Mouse (Mus musculus): ENCODE measurements at regions not wholly inside any gene's neighbourhood (a gene's known extent, or its start where the extent isn't known, plus 50 kb on each side); places are given as distances from the start of the nearest gene placed in this dataset.
A peak's percentile ranks its signal among the peaks of the same experiment; 100 is the strongest.

GRCm38 (mm10) chr15:68811041-68811440 is 2310.3 kb upstream of the Lrrc6 start:
- DNase-seq (ENCODE audit: low spot score in 2 of 2): no peak

DNA sequence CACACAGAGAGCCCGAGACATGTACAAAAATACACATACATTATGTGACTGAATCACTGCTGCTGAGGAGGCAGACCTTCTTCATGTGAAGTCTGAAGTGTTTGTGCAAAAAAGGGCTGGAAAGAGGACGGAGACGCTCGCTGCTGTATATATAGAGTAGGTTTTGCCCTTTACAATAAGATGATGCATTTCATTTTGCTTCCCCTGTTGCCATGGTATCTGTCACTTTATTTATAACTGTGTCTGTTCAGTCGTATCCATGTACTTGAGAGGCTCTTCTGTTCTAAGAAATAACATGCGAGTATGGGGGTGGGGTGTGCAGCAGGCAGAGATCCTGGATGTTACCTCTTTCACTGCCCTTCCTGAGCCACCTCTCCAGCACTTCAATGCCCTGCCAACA is 2309.9 kb upstream of the Lrrc6 start:
- DNase-seq (ENCODE audit: low spot score in 2 of 2): no peak

- DNase-seq (ENCODE audit: low spot score in 2 of 2): no peak
Measured at GRCm38 (mm10) chr15:68808175-68808574, 2307.5 kb upstream of the Lrrc6 start.

- no peak for DNase-seq (ENCODE audit: low spot score in 2 of 2)
Measured at GRCm38 (mm10) chr15:68804254-68804653, 2303.5 kb upstream of the Lrrc6 start.

GRCm38 (mm10) chr15:68801763-68802162 is 2301.1 kb upstream of the Lrrc6 start:
- DNase-seq (ENCODE audit: low spot score in 2 of 2): no peak

DNA sequence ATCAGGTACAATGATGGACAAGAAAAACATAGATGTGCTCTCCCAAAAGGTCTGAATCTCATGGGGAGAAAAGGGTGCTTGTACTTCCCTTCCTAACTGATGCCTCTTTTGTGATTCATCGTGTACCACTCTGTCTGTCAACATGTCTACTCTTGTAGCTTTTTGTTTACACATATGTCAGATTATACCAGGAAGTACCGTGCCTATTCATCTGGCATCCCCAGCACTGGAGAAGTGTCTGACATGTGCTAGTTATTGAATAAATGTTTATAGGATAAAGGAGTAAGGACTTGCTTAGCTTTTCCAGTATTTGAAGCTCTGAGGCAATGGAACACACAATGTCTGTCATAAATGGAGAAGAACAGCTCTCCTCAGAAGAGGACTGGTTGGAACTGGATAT is 2296.7 kb upstream of the Lrrc6 start:
- no peak for DNase-seq (ENCODE audit: low spot score in 2 of 2)

DNA sequence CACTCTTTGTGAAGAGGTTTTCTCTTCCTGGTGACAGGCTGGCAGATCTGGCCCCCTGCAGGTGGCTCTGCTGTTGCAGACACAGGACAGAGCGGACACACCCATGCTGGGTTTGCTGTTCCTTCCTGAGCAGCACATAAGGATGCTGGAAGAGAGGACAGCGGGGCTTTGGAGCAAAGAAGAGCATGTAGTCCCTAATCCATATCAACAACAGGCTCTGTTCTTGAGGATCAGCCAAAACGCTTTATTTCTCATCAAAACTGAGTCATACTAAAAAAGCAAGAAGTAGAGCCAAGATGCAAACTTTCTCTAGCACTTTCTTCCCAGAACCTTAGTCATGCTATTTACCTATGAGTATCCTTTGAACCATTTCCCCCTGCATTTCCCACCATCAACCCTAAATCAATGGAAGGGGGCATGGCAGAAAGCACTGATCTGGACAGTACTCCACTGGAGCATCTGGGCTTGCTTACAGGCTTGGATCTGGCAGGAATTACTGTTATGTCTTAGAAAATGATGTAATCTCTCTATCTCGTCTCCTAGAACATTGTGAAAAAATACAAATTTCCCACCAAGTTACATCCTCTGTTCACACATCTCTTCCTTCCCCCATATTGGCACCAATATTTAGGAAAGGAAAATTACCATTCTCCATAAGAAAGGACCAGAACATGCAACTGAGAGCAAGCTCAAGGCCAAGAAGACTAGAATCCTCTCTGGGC is 2294.7 kb upstream of the Lrrc6 start:
- no peak for DNase-seq (ENCODE audit: low spot score in 2 of 2)

- no peak for DNase-seq (ENCODE audit: low spot score in 2 of 2)
Measured at GRCm38 (mm10) chr15:68759948-68760347, 2259.2 kb upstream of the Lrrc6 start.

DNA sequence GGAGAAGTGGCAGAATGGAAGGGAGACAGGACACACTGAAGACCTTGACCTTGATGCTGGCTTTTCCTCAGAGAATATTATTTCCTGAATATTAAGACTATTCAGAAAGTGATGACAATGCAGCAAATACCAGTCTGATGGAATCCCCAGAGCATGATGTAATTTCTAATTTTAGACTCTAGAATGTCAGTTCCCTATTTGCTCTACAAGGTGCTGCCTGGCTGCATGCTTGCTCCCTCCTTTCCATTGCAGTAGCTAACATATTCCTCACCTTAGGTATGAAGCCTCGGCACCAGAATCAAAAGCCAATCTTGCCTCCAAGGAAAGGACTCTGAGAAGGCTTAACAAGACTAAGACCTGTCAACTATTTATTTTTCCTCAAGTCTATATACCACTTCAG is 2254.5 kb upstream of the Lrrc6 start:
- no peak for DNase-seq (ENCODE audit: low spot score in 2 of 2)

DNA sequence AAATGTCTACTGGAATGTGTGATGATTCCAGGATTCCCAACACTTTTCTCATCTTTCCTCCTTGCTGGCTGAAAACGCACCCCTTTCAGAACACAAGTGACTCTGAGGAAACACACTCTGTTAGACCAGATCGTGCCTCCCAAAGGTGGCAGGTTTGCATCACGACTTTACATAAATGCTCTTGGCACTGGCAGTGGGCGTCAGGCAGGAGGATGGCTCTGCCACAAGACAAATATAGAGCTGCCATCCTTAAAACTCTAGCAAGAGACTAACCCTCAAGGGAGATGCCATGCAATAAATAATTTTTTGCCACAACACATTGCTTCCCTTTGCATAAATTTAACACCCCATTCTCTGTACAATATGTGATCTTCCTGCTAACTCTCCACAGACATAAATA is 2254.1 kb upstream of the Lrrc6 start:
- DNase-seq (ENCODE audit: low spot score in 2 of 2): no peak

DNA sequence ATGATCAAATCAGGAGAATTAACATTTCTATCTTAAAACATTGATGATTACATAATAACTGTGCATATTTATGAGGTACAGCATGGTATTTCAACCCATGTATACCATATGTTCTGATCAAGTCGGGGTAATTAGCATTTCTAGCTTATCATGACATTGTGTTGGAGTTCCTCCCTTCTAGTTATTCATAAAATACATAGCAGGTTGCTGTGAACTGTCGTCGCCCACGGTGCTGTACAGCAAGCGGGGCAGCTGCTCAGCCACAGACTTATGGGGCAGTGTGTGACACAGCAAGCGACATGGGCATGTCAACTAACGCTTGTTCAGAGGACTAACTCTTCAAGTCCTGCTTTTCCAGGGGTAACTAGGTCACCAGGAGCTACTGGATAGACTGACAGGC is 2238.6 kb upstream of the Lrrc6 start:
- no peak for DNase-seq (ENCODE audit: low spot score in 2 of 2)

DNA sequence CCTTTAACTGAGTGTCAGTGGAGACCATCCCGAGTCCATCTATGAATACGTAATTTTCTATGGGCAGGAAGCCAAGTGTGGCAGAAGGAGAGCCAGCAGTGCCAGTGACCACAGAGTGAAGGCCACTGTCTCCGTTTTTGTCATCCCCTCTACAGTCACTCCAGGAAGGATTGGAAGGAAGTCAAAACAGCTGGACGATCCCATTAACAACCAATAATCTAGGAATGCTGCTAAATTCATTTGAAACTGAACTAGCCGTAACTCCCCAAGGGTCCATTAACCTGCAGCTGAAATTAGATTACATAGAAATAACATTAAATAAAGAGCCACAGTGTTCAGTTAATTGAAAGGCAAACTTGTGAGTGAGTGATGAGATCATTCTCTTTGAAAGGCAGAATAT is 2220.5 kb upstream of the Lrrc6 start:
- DNase-seq (ENCODE audit: low spot score in 2 of 2): peak in 1 of 2 experiments; percentile 26

DNA sequence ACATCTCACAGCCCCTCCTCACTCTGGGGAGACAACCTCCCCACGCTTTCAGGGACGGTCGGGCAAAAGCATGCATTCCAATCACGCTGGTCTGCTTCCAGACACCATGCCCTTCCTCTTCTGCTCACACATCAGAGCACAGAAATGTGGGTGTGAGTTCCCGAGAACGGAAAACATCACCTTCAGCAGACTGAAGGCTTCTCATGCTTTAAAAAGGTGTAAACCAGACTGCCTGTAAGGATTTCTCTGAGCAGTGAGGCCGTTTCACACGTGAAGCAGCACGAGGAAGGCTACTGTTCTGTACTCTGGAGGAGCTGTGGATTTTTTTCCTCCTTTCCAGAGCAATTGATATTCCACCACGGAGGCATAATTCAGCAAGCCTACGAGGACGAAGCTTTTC is 2218.8 kb upstream of the Lrrc6 start:
- DNase-seq (ENCODE audit: low spot score in 2 of 2): no peak

GRCm38 (mm10) chr15:68714337-68714736 is 2213.6 kb upstream of the Lrrc6 start:
- no peak for DNase-seq (ENCODE audit: low spot score in 2 of 2)

DNA sequence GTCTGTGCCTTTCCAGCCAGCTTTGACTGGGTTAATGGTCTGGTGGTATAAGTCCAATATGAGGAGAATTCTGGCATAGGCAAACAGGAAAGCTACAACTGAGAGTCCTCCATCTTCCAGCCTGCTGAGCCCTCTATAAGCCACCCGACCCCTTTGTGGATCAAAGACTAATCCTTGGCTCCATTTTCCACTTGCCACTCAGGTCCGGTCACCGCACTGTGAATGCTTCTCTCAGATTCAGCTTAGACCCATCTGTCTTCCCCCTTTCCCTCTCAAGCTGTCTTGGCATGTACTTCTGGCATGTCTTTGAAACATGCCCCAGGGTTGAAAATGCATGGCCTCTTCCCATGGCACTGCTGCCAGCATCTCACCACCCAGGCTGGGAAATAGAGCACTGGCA is 2206.6 kb upstream of the Lrrc6 start:
- DNase-seq (ENCODE audit: low spot score in 2 of 2): peak in 1 of 2 experiments; percentile 15

DNA sequence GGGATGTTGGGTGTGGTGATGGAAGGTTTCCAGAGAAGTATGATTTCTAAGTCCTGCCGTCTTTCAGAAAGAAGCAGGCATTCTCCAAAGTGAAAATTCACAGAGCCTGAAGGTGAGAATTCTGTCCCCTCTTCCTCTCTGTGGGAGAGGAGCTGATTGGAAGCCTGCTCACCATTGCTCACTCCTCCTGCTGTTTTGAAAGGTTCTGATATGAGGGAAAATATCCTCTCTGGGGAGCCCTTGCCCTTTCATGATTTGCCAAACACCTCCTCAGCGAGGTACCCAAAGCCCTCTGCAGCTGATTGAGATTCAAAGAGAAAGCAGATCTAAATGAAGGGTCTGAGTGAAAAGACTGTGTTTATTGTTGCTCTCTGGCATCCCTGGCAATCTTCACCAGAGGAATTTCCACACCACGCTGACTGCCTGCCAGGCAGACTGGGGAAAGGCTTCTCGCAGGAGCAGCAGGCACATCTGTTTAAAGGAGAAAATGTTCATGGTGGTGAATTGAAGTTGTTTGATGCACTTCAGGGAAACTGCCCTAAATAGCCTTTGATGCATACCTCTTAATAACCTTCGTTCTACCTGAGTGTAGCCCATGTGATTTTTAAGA is 2194.4 kb upstream of the Lrrc6 start:
- DNase-seq (ENCODE audit: low spot score in 2 of 2): no peak

DNA sequence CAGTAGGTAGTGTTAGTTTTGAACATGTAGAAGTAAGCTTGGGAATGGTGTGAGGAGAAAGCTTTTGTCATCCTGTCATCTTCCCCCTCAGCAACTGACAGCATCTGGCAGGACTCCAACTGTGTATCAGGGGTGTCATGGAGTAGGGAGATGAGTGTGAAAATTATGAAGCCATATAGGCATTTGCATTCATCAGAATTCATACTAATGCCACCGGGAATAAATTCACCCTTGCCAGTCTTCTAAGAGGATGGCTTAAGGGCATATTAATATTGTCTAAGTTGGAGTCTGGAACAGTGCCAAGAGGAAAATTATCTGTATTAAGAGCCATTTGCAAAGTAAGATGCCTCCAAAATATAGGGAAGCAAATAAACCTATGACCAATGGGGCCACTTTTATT is 2166.8 kb upstream of the Lrrc6 start:
- no peak for DNase-seq (ENCODE audit: low spot score in 2 of 2)

GRCm38 (mm10) chr15:68665331-68665730 is 2164.6 kb upstream of the Lrrc6 start:
- no peak for DNase-seq (ENCODE audit: low spot score in 2 of 2)

DNA sequence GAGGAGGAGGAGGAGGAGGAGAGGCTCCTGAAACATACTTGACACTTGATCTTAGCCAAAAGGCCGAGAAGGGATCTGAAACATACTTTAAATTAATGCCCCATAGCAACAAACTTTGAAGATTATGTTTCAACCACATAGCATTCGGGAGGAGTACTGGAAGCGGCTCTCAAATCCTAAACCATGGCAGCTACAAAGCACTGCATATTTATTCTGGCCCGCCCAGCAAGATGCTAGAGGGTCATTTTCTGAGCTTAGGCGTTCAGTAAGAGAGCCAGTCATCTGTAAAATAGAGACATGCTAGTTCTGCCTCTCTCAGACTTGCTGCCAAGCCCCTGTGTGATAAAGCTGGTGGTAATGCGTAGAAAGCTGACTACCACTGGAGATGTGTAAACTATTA is 2156.0 kb upstream of the Lrrc6 start:
- no peak for DNase-seq (ENCODE audit: low spot score in 2 of 2)

DNA sequence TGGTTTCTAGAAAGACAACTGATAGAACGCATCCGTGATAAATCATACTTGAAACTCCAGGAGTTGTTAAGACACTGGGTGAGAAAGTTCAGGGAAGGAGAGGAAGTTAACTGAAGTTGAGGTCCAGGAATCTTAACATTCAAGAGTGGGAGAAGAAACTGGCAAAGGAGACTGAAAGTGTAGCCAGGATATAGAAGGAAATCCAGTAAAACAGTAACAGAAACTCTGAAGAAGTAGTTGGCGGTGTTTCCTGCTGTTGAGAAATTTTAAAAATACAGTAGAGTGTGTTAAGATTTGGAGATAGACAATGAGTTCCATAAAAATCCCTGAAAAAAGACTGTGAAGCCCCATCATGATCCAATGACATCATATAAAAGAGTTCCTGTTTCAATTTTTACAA is 2154.3 kb upstream of the Lrrc6 start:
- DNase-seq (ENCODE audit: low spot score in 2 of 2): no peak

- DNase-seq (ENCODE audit: low spot score in 2 of 2): no peak
Measured at GRCm38 (mm10) chr15:68650609-68651008, 2149.9 kb upstream of the Lrrc6 start.

DNA sequence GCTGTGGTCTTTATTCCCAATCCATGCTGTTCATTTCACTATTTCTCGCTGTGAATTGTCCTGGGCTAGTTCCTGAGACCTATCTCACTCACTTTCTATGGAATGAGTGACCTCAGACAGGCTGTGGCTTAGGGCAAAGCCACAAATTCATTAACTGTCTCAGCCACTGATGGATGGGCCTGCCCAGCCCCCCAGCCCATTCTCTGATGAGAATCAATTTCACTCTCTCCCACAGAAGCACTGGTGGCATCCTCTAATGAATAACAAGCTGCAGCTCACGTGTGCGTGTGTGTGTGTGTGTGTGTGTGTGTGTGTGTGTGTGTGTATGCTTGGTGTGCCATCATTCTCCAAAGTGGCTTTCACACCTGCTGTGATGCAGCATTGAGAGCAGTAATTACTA is 2149.3 kb upstream of the Lrrc6 start:
- no peak for DNase-seq (ENCODE audit: low spot score in 2 of 2)

DNA sequence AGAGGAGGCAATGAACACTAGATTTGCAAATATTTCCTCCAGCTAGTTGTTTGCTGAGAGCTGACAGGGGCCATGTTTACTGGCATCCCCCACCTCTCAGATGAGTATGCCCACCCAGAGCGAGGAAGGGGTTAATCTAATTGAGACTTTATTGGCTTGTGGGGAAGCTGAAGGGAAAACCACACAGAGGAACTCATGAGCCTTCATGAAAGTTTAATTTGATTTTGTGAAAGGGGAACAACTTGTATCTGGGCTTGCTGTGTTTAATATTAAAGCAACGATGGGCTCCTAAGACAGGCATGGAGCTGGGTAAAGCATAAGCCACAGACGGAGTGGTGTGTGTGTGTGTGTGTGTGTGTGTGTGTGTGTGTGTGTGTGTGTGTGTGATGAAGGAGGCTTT is 2146.2 kb upstream of the Lrrc6 start:
- no peak for DNase-seq (ENCODE audit: low spot score in 2 of 2)

DNA sequence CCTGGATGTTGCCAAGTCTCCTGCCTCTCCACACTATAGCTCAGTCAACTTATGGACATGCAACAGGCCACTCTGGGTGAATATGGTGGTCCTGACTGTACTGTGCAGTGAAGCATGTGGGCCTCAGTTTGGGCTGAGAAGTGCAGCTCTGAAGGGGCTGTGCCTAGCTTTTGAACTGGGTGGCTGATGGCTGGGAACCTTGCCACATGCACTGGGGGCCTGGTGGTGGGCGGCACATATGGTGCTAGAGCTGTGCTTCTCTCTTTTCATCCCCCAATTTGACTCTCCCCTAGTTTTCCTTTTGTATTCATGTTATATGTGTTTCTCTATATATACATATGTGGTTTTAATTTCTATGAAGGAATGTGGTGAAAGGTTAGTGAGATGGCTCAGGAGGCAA is 2144.2 kb upstream of the Lrrc6 start:
- DNase-seq (ENCODE audit: low spot score in 2 of 2): no peak

All from cerebellum, postnatal 4 days (tissue).